Mouse (Mus musculus): ENCODE data around the gene Idh3g.
"Not testable (repeated sequence)": the region's sequence is repeated elsewhere in the genome, so short reads cannot be mapped to it uniquely, and the experiment has no call there.

Gene Idh3g

DNA sequence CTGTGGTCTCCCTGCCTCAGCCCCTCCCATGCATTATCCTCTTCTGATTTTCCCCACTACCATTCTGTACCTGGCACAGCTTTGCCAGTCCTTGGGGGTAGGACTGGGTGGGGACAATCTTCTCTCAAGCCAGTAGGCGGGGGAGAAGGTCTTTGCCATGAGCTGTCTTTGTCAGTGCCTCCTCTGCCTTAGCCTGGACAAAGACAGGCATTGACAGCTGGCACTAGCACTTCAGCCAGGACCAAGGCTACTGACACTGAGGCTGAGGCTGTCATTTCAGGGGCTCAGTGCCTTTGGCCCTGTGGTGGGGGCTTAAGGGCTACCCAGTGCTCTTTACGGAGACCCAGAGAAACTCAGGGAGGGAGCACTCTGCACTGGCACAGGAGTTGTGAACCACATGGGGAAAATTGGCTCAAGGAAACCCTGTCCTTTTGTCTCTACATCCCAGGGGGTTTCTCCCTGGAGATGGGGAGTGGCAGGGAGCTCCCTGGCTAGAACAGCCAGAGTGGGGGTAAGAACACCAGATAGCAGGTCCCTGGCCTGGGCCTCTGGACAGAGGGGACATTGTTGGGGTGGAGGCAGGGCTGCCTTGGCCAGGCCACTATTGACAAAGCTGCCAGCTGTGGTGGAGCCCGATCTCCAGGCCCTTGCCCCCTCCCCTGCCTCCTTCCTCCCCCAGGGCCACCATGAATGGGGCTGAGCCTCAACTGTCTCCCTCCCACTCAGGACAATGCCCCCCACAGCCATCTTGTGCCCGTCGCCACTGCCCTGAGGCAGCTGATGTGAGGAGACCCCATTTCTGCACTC is 30.2 kb downstream of the Idh3g start, which contains the start of gene Plxnb3:
Gene Plxnb3 (plus strand): TSS at position 757 of the 807 bp plus-strand sequence.
- no peak for DNase-seq (ENCODE audit: low read depth, low spot score)

DNA sequence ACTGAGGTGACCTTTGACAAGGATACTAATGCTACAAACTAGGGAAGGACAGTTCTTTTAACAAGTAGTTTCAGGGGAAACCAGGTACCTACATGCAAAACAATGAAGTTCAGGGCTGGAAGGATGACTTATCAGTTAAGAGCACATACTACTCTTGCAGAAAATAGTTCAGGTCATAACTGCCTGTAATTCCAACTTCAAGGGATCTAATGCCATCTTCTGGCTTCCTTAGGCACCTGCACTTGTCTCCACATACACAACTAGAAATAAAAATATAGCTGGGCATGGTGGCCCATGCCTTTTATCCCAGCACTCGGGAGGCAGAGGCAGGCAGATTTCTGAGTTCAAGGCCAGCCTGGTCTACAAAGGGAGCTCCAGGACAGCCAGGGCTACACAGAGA is 37.7 kb downstream of the Idh3g start:
- DNase-seq (ENCODE audit: low read depth, low spot score), result no peak

- DNase-seq (ENCODE audit: low read depth, low spot score), result no peak
Observed at GRCm38 (mm10) chrX:73744774-73745481, 41.8 kb downstream of the Idh3g start.

DNA sequence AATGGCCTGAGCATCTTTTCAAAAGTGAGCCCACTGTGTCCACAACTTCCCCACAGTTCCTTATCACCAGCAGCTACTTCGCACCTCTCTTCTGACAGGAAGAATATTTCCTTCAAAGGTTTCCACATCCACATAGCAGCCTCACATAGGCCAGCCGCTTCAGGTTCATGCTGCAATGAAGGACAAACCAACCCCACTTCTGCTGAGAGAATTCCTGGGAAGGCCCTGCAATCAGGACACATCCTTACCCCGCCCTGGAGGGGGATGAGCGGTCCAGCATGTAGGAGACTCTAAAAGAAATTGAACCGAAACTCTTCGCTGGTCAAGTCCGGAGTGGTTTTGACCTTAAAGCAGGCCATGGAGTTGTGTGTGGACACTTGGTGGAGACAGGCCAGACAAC is 46.9 kb downstream of the Idh3g start:
- DNase-seq (ENCODE audit: low read depth, low spot score), result not testable (repeated sequence)

DNA sequence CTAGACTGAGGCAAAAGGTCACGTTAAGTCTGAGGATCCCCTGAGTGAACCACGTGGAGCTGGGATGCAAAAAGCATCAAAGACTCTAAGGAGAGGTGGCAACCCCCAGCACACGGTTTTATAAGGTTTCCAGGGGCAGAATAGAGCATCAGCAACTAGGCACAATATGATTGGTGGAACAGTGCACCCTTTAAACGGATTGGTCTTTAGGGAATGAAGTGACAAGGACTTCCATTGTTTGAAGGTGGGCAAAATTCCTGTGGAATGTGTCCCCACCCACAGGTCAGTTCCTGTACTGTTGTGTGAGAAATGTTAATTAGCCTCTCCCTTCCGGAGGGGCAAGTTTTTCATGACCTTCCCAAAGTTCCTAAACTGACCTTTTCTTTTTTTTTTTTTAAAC is 47.5 kb downstream of the Idh3g start:
- no peak for DNase-seq (ENCODE audit: low read depth, low spot score)

DNA sequence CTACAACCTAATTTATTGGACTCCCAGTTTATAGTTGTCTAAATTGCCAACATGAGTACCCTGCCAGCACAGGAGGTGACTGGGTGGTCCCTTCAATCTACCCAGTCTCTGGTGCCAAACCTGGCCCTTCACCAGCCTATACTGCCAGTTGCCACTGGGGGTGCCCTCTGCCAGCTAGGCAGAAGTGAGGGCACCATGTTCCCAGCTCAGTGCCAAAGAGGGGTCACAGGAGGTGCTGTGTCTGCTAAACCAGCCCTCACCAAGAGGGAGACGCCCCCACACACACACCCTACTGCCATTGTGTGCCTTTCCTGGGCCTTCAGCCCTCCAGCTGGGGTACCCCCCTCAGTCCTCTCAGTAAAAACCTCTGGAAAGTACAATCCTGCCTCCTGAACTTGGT is 48.5 kb downstream of the Idh3g start:
- no peak for DNase-seq (ENCODE audit: low read depth, low spot score)

DNA sequence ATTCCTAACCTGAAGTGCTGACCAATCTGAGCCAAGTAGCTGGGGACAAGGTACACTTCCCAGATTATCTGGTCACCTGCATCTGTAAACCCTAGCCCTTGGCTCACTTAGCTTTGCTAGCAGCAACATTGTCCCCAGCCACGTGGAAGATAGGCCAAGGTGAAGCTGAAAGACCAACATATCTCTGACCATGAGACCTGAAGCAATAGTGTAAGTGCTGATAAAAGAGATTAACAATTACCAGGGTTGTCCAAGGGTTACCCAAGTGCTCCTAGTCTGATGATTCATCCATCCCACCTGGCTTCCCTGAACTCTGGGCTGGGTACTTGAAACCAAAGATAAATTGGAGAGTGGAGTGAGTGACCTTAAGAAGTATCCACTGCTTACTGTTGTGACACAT is 55.8 kb downstream of the Idh3g start:
- DNase-seq (ENCODE audit: low read depth, low spot score), result no peak
